7 mouse cellular contexts compared by ENCODE assay signal in genomic region chr11:19992341-19993281, GRCm38 (mm10).
DNase-seq lines count a peak whose midpoint lies in the region; ATAC-seq lines count a peak whose summit lies in the region.

No protein-coding gene starts in this region.

- DNase-seq in neural tube, embryonic 10.5 days (ENCODE audit: extremely low spot score, low spot score), result no peak
- peak; percentile 61 for DNase-seq in cerebellum, adult 9-10 months
- no peak for DNase-seq in liver, embryonic 11.5 days (ENCODE audit: low spot score)
- peak; percentile 70 for DNase-seq in yolk sac, embryonic 10.5 days (ENCODE audit: low spot score)
- no peak for DNase-seq in layer of hippocampus, adult 8-10 months (ENCODE audit: low spot score in 2 of 2)
- DNase-seq in right cerebral cortex, adult 18-20 months, result no peak

- 59% methylated on average over 12 of the region's 15 CpGs for WGBS in neural tube, embryonic 13.5 days
- 42% methylated on average over 13 of the region's 15 CpGs for WGBS in liver, embryonic 11.5 days

- no peaks in the 10 kb centered on the region for H3K36me3 ChIP-seq in neural tube, embryonic 13.5 days
- no peaks in the 10 kb centered on the region for H3K36me3 ChIP-seq in liver, embryonic 11.5 days (ENCODE audit: control insufficient read depth, insufficient read depth, low read length)

- H3K27me3 ChIP-seq in neural tube, embryonic 13.5 days, result no peaks in the 10 kb centered on the region
- no peaks in the 10 kb centered on the region for H3K27me3 ChIP-seq in liver, embryonic 11.5 days (replicated peaks; ENCODE audit: control insufficient read depth, insufficient read depth, low read length)

- H3K4me3 ChIP-seq in neural tube, embryonic 13.5 days, result no peak overlapping the region
- H3K4me3 ChIP-seq in liver, embryonic 11.5 days (ENCODE audit: low read depth, low read length), result no peak overlapping the region

- H3K27ac ChIP-seq in neural tube, embryonic 13.5 days (replicated peaks), result no peak overlapping the region
- H3K27ac ChIP-seq in liver, embryonic 11.5 days (ENCODE audit: low read depth, low read length), result peak overlapping the region; percentile 58

- peak; percentile 45 for ATAC-seq in neural tube, embryonic 13.5 days (ENCODE audit: low read depth)
- no peak for ATAC-seq in liver, embryonic 11.5 days (replicated peaks; ENCODE audit: low FRiP score)

- H3K4me1 ChIP-seq in neural tube, embryonic 13.5 days (replicated peaks), result peaks cover 41% of the 10 kb centered on the region
- peaks cover 63% of the 10 kb centered on the region for H3K4me1 ChIP-seq in liver, embryonic 11.5 days (replicated peaks; ENCODE audit: control insufficient read depth, insufficient read depth, low read length)

- no peaks in the 10 kb centered on the region for H3K9me3 ChIP-seq in neural tube, embryonic 13.5 days
- H3K9me3 ChIP-seq in liver, embryonic 11.5 days (ENCODE audit: control insufficient read depth, low read length), result no peaks in the 10 kb centered on the region

- H3K9ac ChIP-seq in neural tube, embryonic 13.5 days, result no peak overlapping the region
- no peak overlapping the region for H3K9ac ChIP-seq in liver, embryonic 11.5 days (ENCODE audit: low read depth, low read length)

- no peak overlapping the region for H3K4me2 ChIP-seq in neural tube, embryonic 13.5 days
- H3K4me2 ChIP-seq in liver, embryonic 11.5 days, result peak overlapping the region; percentile 17; the same call in 1 of the 2 replicates

Comparison
In these comparisons a context has a peak if more than half of its experiments do, and no peak if none do; other contexts are left out.
1. DNase-seq: peak in cerebellum, adult 9-10 months (single experiment) and yolk sac, embryonic 10.5 days (single experiment); none in neural tube, embryonic 10.5 days (single experiment), liver, embryonic 11.5 days (single experiment), layer of hippocampus, adult 8-10 months (0 of 2) and right cerebral cortex, adult 18-20 months (single experiment).